Mouse (Mus musculus): ENCODE measurements at regions not wholly inside any gene's neighbourhood (a gene's known extent, or its start where the extent isn't known, plus 50 kb on each side); places are given as distances from the start of the nearest gene placed in this dataset.

- TF ChIP-seq CTCF (IDR thresholded peaks at IDR 0.05; ENCODE audit: borderline replicate concordance, extremely low read depth, insufficient read depth, insufficient read length) (no peak), POLR2A (IDR thresholded peaks at IDR 0.05; ENCODE audit: borderline replicate concordance, extremely low read depth, insufficient read depth, insufficient read length, poor library complexity, severe bottlenecking) (no peak)
Observed at GRCm38 (mm10) chr9:88214758-88215157, 112.2 kb upstream of the Nt5e start.
